Mouse (Mus musculus) kidney, postnatal 14 days (tissue): ENCODE measurements at regions not wholly inside any gene's neighbourhood (a gene's known extent, or its start where the extent isn't known, plus 50 kb on each side); places are given as distances from the start of the nearest gene placed in this dataset.
A peak's percentile ranks its signal among the peaks of the same experiment; 100 is the strongest.

Experiments
- DNase-seq: peaks from one replicate; pipeline ENCODE4 v3.0.0; 2022; ENCODE audit warnings: mixed read lengths

DNA sequence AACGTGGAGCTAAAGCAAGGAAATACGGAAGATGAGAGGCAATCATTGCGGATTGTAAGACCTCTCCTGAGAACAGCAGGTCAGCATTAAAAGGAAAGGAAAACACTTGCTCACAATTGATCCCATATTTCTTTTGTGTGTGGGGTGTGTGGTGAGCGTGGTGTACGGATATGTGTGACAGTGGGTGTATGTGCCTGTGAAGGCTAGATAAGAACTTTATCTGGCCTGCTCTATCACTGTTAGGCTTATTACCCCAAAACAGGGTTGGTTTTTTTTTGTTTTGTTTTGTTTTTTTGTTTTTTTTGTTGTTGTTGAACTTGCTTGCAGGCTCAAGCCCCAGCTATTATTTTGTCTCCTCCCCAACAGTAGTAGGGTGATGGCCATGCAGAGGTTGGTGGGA lies 102.5 kb downstream of the Uchl5 start:
- DNase-seq = no peak

DNA sequence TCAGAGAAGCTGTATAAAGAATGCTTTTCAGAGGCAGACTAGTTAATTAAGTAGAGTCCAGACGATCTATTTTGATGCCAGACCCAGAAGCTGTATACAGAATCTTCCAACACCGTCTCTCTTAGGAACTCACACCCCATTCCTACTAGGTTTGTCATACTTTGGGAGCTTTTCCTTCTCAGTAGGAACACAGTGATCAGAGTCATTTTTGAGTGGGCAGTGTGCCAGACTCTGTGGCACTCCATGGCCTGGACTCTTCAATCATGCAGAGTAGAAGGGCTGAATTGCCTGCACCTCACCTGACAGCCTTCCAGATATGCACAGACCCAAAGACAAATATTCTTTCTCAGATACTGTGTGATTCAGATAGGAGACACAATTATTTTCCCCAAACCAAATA lies 101.2 kb downstream of the Uchl5 start:
- peak; percentile 10 for DNase-seq

DNA sequence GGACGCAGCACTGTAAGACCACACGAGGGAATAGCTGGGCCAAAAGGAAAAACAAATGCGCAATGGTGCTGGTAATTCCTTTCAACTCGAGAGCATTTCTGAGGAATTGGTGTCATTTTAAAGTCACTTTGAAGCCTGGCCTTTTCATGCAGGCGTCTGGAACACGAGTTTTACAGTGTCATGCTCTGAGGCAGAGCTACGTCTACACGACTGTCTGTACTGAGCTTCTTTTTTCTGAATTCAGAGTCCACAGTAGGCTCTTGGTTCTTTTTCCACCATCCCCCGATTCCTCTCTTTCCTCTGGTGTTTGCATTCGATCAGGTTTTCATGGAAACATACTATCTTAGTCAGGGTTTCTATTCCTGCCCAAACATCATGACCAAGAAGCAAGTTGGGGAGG lies 83.2 kb downstream of the Uchl5 start:
- no peak for DNase-seq

DNA sequence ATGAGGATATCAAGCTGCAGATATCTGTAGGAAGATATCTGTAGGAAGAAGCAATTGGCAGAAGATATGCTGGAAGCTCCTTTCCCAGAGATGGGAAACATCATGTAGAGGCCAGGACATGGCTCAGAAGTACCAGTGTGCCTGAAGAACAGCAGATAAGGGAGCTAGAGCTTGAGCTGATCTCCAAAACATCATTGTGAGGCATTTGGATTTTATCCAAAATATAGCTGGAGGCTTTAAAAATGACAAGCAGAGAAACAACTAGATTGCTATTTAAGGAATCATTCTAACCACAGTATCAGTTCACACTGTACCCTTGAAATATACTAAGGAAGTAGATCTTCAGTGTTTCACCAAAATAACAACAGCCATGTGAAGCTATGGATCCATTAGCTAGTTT lies 81.5 kb downstream of the Uchl5 start:
- DNase-seq = no peak
